Mouse (Mus musculus) T-cell, adult 2 months (primary cell): Measurements from ENCODE around the gene Pitpnm1.
"Not testable (repeated sequence)": the region's sequence is repeated elsewhere in the genome, so short reads cannot be mapped to it uniquely, and the experiment has no call there.

Experiments used
- DNase-seq: peaks from one replicate; pipeline ENCODE4 v3.0.0; 2022; ENCODE audit warnings: low spot score

Gene Pitpnm1

GRCm38 (mm10) chr19:4118350-4118749 is 18.6 kb downstream of the Pitpnm1 start:
- no peak for DNase-seq

GRCm38 (mm10) chr19:4119716-4120487 is 20.1 kb downstream of the Pitpnm1 start:
- DNase-seq, result peak; percentile 89

- DNase-seq, result no peak
Measured at GRCm38 (mm10) chr19:4120496-4120895, 20.7 kb downstream of the Pitpnm1 start.

GRCm38 (mm10) chr19:4121097-4121805 is 21.5 kb downstream of the Pitpnm1 start:
- DNase-seq, result peak; percentile 99

GRCm38 (mm10) chr19:4121896-4122295 is 22.1 kb downstream of the Pitpnm1 start:
- not testable (repeated sequence) for DNase-seq

- DNase-seq, result no peak
Measured at GRCm38 (mm10) chr19:4122411-4123370, 22.9 kb downstream of the Pitpnm1 start.

GRCm38 (mm10) chr19:4124432-4124831 is 24.6 kb downstream of the Pitpnm1 start:
- no peak for DNase-seq

- not testable (repeated sequence) for DNase-seq
Measured at GRCm38 (mm10) chr19:4125268-4125667, 25.5 kb downstream of the Pitpnm1 start.

- DNase-seq, result peak; percentile 99
Measured at GRCm38 (mm10) chr19:4125741-4126696, 26.2 kb downstream of the Pitpnm1 start, which contains the start of gene Aip. TSS of gene Aip (minus strand) at chr19:4125858.

GRCm38 (mm10) chr19:4126759-4127495 is 27.1 kb downstream of the Pitpnm1 start:
- no peak for DNase-seq

GRCm38 (mm10) chr19:4129462-4129861 is 29.7 kb downstream of the Pitpnm1 start:
- DNase-seq, result no peak

GRCm38 (mm10) chr19:4130106-4130505 is 30.3 kb downstream of the Pitpnm1 start:
- DNase-seq, result no peak

GRCm38 (mm10) chr19:4131075-4131474 is 31.3 kb downstream of the Pitpnm1 start:
- no peak for DNase-seq

- no peak for DNase-seq
Measured at GRCm38 (mm10) chr19:4131768-4132167, 32.0 kb downstream of the Pitpnm1 start.

GRCm38 (mm10) chr19:4134354-4134753 is 34.6 kb downstream of the Pitpnm1 start:
- DNase-seq, result no peak

GRCm38 (mm10) chr19:4135229-4135962 is 35.6 kb downstream of the Pitpnm1 start:
- not testable (repeated sequence) for DNase-seq

- DNase-seq, result peak; percentile 46
Measured at GRCm38 (mm10) chr19:4135963-4136345, 36.2 kb downstream of the Pitpnm1 start.

- no peak for DNase-seq
Measured at GRCm38 (mm10) chr19:4136463-4136862, 36.7 kb downstream of the Pitpnm1 start.

- no peak for DNase-seq
Measured at GRCm38 (mm10) chr19:4137913-4138312, 38.1 kb downstream of the Pitpnm1 start.
